Mouse (Mus musculus) c-Kit-positive CD71-negative TER-119-negative erythroid progenitor cells, embryonic 14.5 days (primary cell): Measurements from ENCODE around the gene Picalm.

Experiments
- DNase-seq: peaks from one replicate; pipeline ENCODE4 v3.0.0-alpha.2; 2013; ENCODE audit warnings: low read depth

Picalm gene

DNA sequence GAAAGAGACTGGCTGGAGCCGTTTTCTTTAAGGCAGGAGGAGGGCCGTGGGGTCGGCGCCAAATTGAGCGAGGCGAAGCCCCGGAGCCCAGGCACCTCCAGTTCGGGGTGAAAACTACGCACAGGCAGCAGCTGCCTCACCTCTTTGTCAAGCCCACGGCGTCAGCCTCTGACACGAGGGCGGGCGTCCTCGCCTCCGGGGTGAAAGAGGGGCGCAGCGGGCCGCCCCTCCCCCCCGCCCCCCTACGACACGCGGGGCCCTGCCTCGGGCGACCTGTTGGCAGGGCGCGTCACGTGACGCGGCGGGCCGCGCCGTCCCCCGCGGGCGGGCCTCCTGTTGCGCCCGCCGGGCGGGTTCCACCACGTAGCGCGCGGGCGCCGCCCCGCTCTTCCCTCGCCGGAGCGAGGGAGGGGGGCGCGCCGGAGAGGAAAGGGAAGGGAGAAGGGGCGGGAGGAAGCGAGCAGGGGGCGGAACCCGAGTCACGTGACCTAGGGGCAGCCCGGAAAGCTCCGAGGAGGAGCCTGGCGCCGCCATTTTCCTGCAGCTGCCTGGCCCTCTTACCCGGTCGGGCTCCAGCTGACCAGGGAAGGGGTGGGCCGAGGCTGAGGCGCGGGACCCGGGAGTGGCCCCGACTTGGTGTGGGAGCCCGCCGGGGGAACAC, at the start of gene Picalm:
Gene Picalm (plus strand): TSS at position 482 of the 661 bp plus-strand sequence.
- peak; percentile 95 for DNase-seq

- no peak for DNase-seq
These were observed 46.2 kb upstream of the Picalm start for GRCm38 (mm10) chr7:90083799-90084198.

DNA sequence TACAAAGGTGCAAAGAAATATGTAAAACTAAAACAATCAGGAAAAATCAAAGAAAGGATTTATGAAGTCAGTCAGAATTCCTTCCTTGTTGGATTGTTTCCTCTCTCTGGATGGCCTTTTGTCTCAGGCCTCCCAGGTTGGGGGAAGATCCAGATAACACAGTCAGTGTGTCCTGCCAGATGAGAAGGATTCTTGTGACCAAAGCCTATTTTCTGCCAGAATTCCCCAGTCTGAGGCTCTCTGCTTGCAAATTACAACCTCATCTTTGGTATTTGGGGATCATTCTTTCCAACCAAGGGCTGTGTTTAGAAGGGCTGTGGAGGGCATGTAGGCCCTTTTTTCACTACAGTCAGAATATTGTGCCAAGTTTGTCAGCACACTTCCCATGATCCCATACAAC, 45.5 kb upstream of the Picalm start:
- no peak for DNase-seq

GRCm38 (mm10) chr7:90085713-90086112, 44.3 kb upstream of the Picalm start:
- DNase-seq = no peak

- DNase-seq = no peak
These were observed 43.2 kb upstream of the Picalm start for GRCm38 (mm10) chr7:90086821-90087220.

GRCm38 (mm10) chr7:90090996-90091395, 39.0 kb upstream of the Picalm start:
- DNase-seq = no peak

- DNase-seq = no peak
These were observed 38.3 kb upstream of the Picalm start for GRCm38 (mm10) chr7:90091756-90092155.

- DNase-seq = no peak
These were observed 37.3 kb upstream of the Picalm start for GRCm38 (mm10) chr7:90092452-90093450.

DNA sequence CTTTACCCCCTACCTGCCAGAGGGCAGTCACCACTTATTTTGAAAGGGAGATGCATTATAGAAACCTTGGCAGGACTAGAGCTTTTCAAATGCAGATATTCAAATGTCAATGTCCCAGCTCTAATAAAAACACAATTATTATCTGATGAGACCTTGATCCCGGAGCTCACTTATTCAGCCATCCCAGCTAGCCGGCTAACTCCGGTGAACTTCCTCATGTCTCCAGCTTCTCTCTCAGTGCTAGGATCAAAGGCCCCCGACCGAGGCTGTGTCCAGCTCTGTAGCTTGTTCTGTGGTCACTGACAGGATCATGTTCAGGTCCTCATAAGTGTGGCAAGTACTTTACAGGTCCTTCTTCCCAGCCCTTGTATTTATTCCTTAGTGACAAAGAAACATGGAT, 34.9 kb upstream of the Picalm start:
- DNase-seq = no peak

- DNase-seq = no peak
These were observed 34.1 kb upstream of the Picalm start for GRCm38 (mm10) chr7:90095766-90096372.

GRCm38 (mm10) chr7:90096609-90097008, 33.4 kb upstream of the Picalm start:
- DNase-seq = no peak

- DNase-seq = no peak
These were observed 31.8 kb upstream of the Picalm start for GRCm38 (mm10) chr7:90098253-90098652.

GRCm38 (mm10) chr7:90099248-90099647, 30.8 kb upstream of the Picalm start:
- DNase-seq = no peak

- no peak for DNase-seq
These were observed 29.3 kb upstream of the Picalm start for GRCm38 (mm10) chr7:90100614-90101160.

GRCm38 (mm10) chr7:90116100-90116499, 13.9 kb upstream of the Picalm start:
- no peak for DNase-seq

- no peak for DNase-seq
These were observed 9.9 kb upstream of the Picalm start for GRCm38 (mm10) chr7:90120106-90120505.

- DNase-seq = no peak
These were observed 5.0 kb upstream of the Picalm start for GRCm38 (mm10) chr7:90124991-90125390.

- DNase-seq = no peak
These were observed 1.3 kb upstream of the Picalm start for GRCm38 (mm10) chr7:90128631-90129200.

GRCm38 (mm10) chr7:90129271-90129731, 712 bp upstream of the Picalm start:
- peak; percentile 62 for DNase-seq

GRCm38 (mm10) chr7:90130501-90131375, 725 bp downstream of the Picalm start:
- no peak for DNase-seq

GRCm38 (mm10) chr7:90131376-90131651, 1.3 kb downstream of the Picalm start:
- DNase-seq = no peak
